Mouse (Mus musculus) cerebellum, adult 2 months (tissue): ENCODE measurements at regions not wholly inside any gene's neighbourhood (a gene's known extent, or its start where the extent isn't known, plus 50 kb on each side); places are given as distances from the start of the nearest gene placed in this dataset.

ENCODE experiments used
- CTCF ChIP-seq: fragments of 200-500 bp; IDR thresholded peaks from 2 replicates; pipeline ENCODE4 v1.5.1; 2011; ENCODE audit warnings: low read depth, mild to moderate bottlenecking, control low read depth, low read length, moderate library complexity, borderline replicate concordance; ENCODE audit not compliant: insufficient read depth
- POLR2A ChIP-seq: fragments of 200-500 bp; IDR thresholded peaks from 2 replicates; pipeline ENCODE4 v1.6.1; 2011; ENCODE audit warnings: low read length, control low read depth, borderline replicate concordance; ENCODE audit not compliant: insufficient read depth

DNA sequence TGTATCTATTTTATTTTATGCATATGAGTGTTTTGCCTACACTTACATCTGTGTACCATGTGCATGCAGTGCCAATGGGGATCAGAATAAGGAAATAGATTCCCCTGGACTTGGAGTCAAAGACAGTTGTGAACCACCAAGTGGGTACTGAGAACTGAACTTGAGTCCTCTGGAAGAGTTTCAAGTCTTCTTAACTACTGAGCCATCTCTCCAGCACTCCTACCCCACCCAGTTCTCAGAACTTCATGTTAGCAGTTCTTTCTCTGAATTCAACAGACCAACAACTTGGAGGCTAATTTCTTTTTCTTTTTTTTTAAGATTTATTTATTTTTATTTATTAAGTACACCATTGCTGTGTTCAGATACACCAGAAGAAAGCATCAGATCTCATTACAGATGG, 112.3 kb upstream of the Spred1 start:
- TF ChIP-seq CTCF, result no peak
- no peak for TF ChIP-seq POLR2A
